Mouse (Mus musculus) midbrain, embryonic 12.5 days (tissue): ENCODE measurements around the gene Zfp365. TPM values are rescaled to one million over a fixed set of nuclear protein-coding genes. Genes with fewer than 3 reads are reported as not detected.
A peak's percentile ranks its signal among the peaks of the same experiment; 100 is the strongest.

Source experiments
- ATAC-seq: fragments of 200-750 bp; cut with Nextera tagmentation; 2 replicates; pipeline ENCODE4 v1.8.0; 2017; ENCODE audit warnings: low read depth, moderate TSS enrichment, moderate library complexity; ENCODE audit not compliant: low FRiP score
- H3K27ac ChIP-seq: fragments of 300-500 bp; sonication (generic); replicated peaks from 2 replicates; pipeline ENCODE4 v1.5.1; 2016; ENCODE audit warnings: mild to moderate bottlenecking
- H3K27me3 ChIP-seq: fragments of 300-500 bp; sonication (generic); 2 replicates; pipeline ENCODE4 v1.6.1; 2016; ENCODE audit warnings: mild to moderate bottlenecking
- H3K36me3 ChIP-seq: fragments of 300-500 bp; sonication (generic); 2 replicates; pipeline ENCODE4 v1.6.1; 2016
- H3K4me1 ChIP-seq: fragments of 300-500 bp; sonication (generic); 2 replicates; pipeline ENCODE4 v1.6.1; 2016
- H3K4me2 ChIP-seq: fragments of 300-500 bp; sonication (generic); replicated peaks from 2 replicates; pipeline ENCODE4 v1.6.1; 2016; ENCODE audit warnings: mild to moderate bottlenecking, moderate library complexity
- H3K4me3 ChIP-seq: fragments of 300-500 bp; sonication (generic); 2 replicates; pipeline ENCODE4 v1.5.1; 2016; ENCODE audit warnings: mild to moderate bottlenecking
- H3K9ac ChIP-seq: fragments of 300-500 bp; sonication (generic); replicated peaks from 2 replicates; pipeline ENCODE4 v1.6.1; 2016; ENCODE audit warnings: mild to moderate bottlenecking, moderate library complexity
- H3K9me3 ChIP-seq: fragments of 300-500 bp; sonication (generic); 2 replicates; pipeline ENCODE4 v1.6.1; 2016; ENCODE audit warnings: mild to moderate bottlenecking
- WGBS: fragments of 180-500 bp; shearing (Covaris S2); methylation state at CpG from one replicate; pipeline ENCODE4 v1.1.7; 2016; 5-methylcytosine and 5-hydroxymethylcytosine counted together
- polyA plus RNA-seq: library from polyadenylated mRNA; unstranded; fragments of >200 nt; fragmentation: Nextera tagmentation; extraction: Ambion mirVana; gene quantifications from 2 replicates; pipeline ENCODE4 v1.2.1, GENCODE M21; 2016

Zfp365 gene
- polyA plus RNA-seq, result 2.8 and 3.0 TPM in 2 replicates

GRCm38 (mm10) chr10:67912337-67912776 is at the start of gene Zfp365:
Gene Zfp365, minus strand, starts transcription at chr10:67912662.
- peaks cover 78% of the 10 kb centered on the region for H3K27me3 ChIP-seq
- H3K4me1 ChIP-seq, result peaks cover 9% of the 10 kb centered on the region
- ATAC-seq, result peak; percentile 92
- peak within 1 kb of the TSS; percentile 70 for H3K9ac ChIP-seq
- H3K36me3 ChIP-seq, result no peaks in the 10 kb centered on the region
- peak within 1 kb of the TSS; percentile 79 for H3K4me2 ChIP-seq
- WGBS, result under 1% methylated on average over 35 of the region's 43 CpGs
- no peak within 1 kb of the TSS for H3K27ac ChIP-seq
- H3K4me3 ChIP-seq, result peak within 1 kb of the TSS; percentile 63
- H3K9me3 ChIP-seq, result no peaks in the 10 kb centered on the region

- 71% methylated on average over 3 of the region's 3 CpGs for WGBS
- H3K4me3 ChIP-seq, result no peak overlapping the region
- no peak overlapping the region for H3K27ac ChIP-seq
- H3K4me1 ChIP-seq, result peaks cover 15% of the 10 kb centered on the region
- H3K9me3 ChIP-seq, result no peaks in the 10 kb centered on the region
- no peaks in the 10 kb centered on the region for H3K36me3 ChIP-seq
- peaks cover 5% of the 10 kb centered on the region; the same call in 1 of the 2 replicates for H3K27me3 ChIP-seq
- ATAC-seq, result no peak
- no peak overlapping the region for H3K4me2 ChIP-seq
- H3K9ac ChIP-seq, result no peak overlapping the region
Observed at GRCm38 (mm10) chr10:67959982-67960381, 47.5 kb upstream of the Zfp365 start.

GRCm38 (mm10) chr10:67955982-67956381 is 43.5 kb upstream of the Zfp365 start:
- WGBS, result 96% methylated on average over 2 of the region's 2 CpGs
- no peak for ATAC-seq
- no peaks in the 10 kb centered on the region for H3K36me3 ChIP-seq

GRCm38 (mm10) chr10:67951690-67952089 is 39.2 kb upstream of the Zfp365 start:
- no peak for ATAC-seq
- no peaks in the 10 kb centered on the region for H3K9me3 ChIP-seq
- no peak overlapping the region for H3K27ac ChIP-seq
- H3K27me3 ChIP-seq, result no peaks in the 10 kb centered on the region
- H3K36me3 ChIP-seq, result no peaks in the 10 kb centered on the region
- WGBS, result 81% methylated on average over 4 of the region's 4 CpGs
- H3K4me2 ChIP-seq, result no peak overlapping the region
- H3K4me1 ChIP-seq, result no peaks in the 10 kb centered on the region
- H3K4me3 ChIP-seq, result no peak overlapping the region
- no peak overlapping the region for H3K9ac ChIP-seq

More at GRCm38 (mm10) chr10:67955982-67956381, 43.5 kb upstream of the Zfp365 start:
- Histone ChIP-seq H3K9me3 (no peaks in the 10 kb centered on the region), H3K27me3 (peaks cover 5% of the 10 kb centered on the region; the same call in 1 of the 2 replicates), H3K4me3 (no peak overlapping the region), H3K4me1 (no peaks in the 10 kb centered on the region), H3K4me2 (no peak overlapping the region), H3K9ac (no peak overlapping the region), H3K27ac (no peak overlapping the region)

GRCm38 (mm10) chr10:67950059-67950748 is 37.7 kb upstream of the Zfp365 start:
- Histone ChIP-seq H3K36me3 (no peaks in the 10 kb centered on the region), H3K27me3 (no peaks in the 10 kb centered on the region), H3K27ac (no peak overlapping the region), H3K4me2 (no peak overlapping the region), H3K9ac (no peak overlapping the region), H3K9me3 (no peaks in the 10 kb centered on the region), H3K4me3 (no peak overlapping the region), H3K4me1 (no peaks in the 10 kb centered on the region)
- no peak for ATAC-seq
- 87% methylated on average over 8 of the region's 8 CpGs for WGBS

GRCm38 (mm10) chr10:67943513-67943912 is 31.1 kb upstream of the Zfp365 start:
- no peak overlapping the region for H3K9ac ChIP-seq
- H3K4me3 ChIP-seq, result no peak overlapping the region
- 93% methylated on average over 4 of the region's 4 CpGs for WGBS
- no peak overlapping the region for H3K27ac ChIP-seq
- no peak overlapping the region for H3K4me2 ChIP-seq
- no peaks in the 10 kb centered on the region for H3K9me3 ChIP-seq
- H3K4me1 ChIP-seq, result no peaks in the 10 kb centered on the region
- no peaks in the 10 kb centered on the region for H3K27me3 ChIP-seq
- H3K36me3 ChIP-seq, result no peaks in the 10 kb centered on the region
- no peak for ATAC-seq

GRCm38 (mm10) chr10:67939546-67939945 is 27.1 kb upstream of the Zfp365 start:
- no peak for ATAC-seq
- H3K4me3 ChIP-seq, result no peak overlapping the region
- no peaks in the 10 kb centered on the region for H3K4me1 ChIP-seq
- no peaks in the 10 kb centered on the region for H3K36me3 ChIP-seq
- H3K27me3 ChIP-seq, result no peaks in the 10 kb centered on the region
- no peak overlapping the region for H3K27ac ChIP-seq
- no peaks in the 10 kb centered on the region for H3K9me3 ChIP-seq
- 73% methylated on average over 12 of the region's 12 CpGs for WGBS
- no peak overlapping the region for H3K9ac ChIP-seq
- H3K4me2 ChIP-seq, result no peak overlapping the region

- no peaks in the 10 kb centered on the region for H3K36me3 ChIP-seq
- H3K9me3 ChIP-seq, result no peaks in the 10 kb centered on the region
- no peak for ATAC-seq
- 93% methylated on average over 5 of the region's 5 CpGs for WGBS
- no peak overlapping the region for H3K4me2 ChIP-seq
- no peak overlapping the region for H3K4me3 ChIP-seq
- H3K4me1 ChIP-seq, result no peaks in the 10 kb centered on the region
- no peak overlapping the region for H3K27ac ChIP-seq
- H3K9ac ChIP-seq, result no peak overlapping the region
- H3K27me3 ChIP-seq, result no peaks in the 10 kb centered on the region
Observed at GRCm38 (mm10) chr10:67937775-67938174, 25.3 kb upstream of the Zfp365 start.

- no peak for ATAC-seq
- Histone ChIP-seq H3K36me3 (no peaks in the 10 kb centered on the region), H3K9me3 (no peaks in the 10 kb centered on the region), H3K4me1 (no peaks in the 10 kb centered on the region), H3K27ac (no peak overlapping the region), H3K4me2 (no peak overlapping the region), H3K9ac (no peak overlapping the region), H3K4me3 (no peak overlapping the region), H3K27me3 (no peaks in the 10 kb centered on the region)
- 79% methylated on average over 4 of the region's 4 CpGs for WGBS
Observed at GRCm38 (mm10) chr10:67936944-67937343, 24.5 kb upstream of the Zfp365 start.

- 0 out of 2 replicates have a peak, but pooled peaks cover 3% of the 10 kb centered on the region for H3K9me3 ChIP-seq
- no peak overlapping the region for H3K4me3 ChIP-seq
- no peaks in the 10 kb centered on the region for H3K27me3 ChIP-seq
- H3K4me1 ChIP-seq, result no peaks in the 10 kb centered on the region
- WGBS, result 94% methylated on average over 11 of the region's 11 CpGs
- H3K4me2 ChIP-seq, result no peak overlapping the region
- no peaks in the 10 kb centered on the region for H3K36me3 ChIP-seq
- no peak overlapping the region for H3K27ac ChIP-seq
- no peak for ATAC-seq
- H3K9ac ChIP-seq, result no peak overlapping the region
Observed at GRCm38 (mm10) chr10:67932780-67933179, 20.3 kb upstream of the Zfp365 start.

GRCm38 (mm10) chr10:67931328-67931727 is 18.9 kb upstream of the Zfp365 start:
- 84% methylated on average over 4 of the region's 4 CpGs for WGBS
- ATAC-seq, result no peak

GRCm38 (mm10) chr10:67928584-67928983 is 16.1 kb upstream of the Zfp365 start:
- H3K27ac ChIP-seq, result no peak overlapping the region
- H3K9me3 ChIP-seq, result 0 out of 2 replicates have a peak, but pooled peaks cover 3% of the 10 kb centered on the region
- ATAC-seq, result no peak
- H3K4me2 ChIP-seq, result no peak overlapping the region
- H3K4me3 ChIP-seq, result no peak overlapping the region
- H3K36me3 ChIP-seq, result no peaks in the 10 kb centered on the region
- no peak overlapping the region for H3K9ac ChIP-seq
- no peaks in the 10 kb centered on the region for H3K27me3 ChIP-seq
- 84% methylated on average over 7 of the region's 7 CpGs for WGBS
- no peaks in the 10 kb centered on the region for H3K4me1 ChIP-seq

More at GRCm38 (mm10) chr10:67931328-67931727, 18.9 kb upstream of the Zfp365 start:
- H3K4me2 ChIP-seq, result no peak overlapping the region
- H3K4me3 ChIP-seq, result no peak overlapping the region
- 0 out of 2 replicates have a peak, but pooled peaks cover 3% of the 10 kb centered on the region for H3K9me3 ChIP-seq
- H3K36me3 ChIP-seq, result no peaks in the 10 kb centered on the region
- H3K27ac ChIP-seq, result no peak overlapping the region
- H3K4me1 ChIP-seq, result no peaks in the 10 kb centered on the region
- no peaks in the 10 kb centered on the region for H3K27me3 ChIP-seq
- no peak overlapping the region for H3K9ac ChIP-seq
